ENCODE assay signal across 25 mouse cellular contexts in genomic region chr19:41348161-41348560, GRCm38 (mm10).
"Had no signal": no experiment of that assay in that cellular context is flagged by ENCODE, and none has a peak within 500 bp of the region (broad histone marks: within the 10 kb centered on the region; RNA-seq: fewer than 3 reads in every experiment).

No protein-coding gene starts in this region.

- H3K4me2 ChIP-seq: heart, embryonic 11.5 days; heart, embryonic 13.5 days; heart, embryonic 15.5 days; hindbrain, embryonic 12.5 days; hindbrain, embryonic 14.5 days; intestine, embryonic 15.5 days; limb, embryonic 13.5 days; limb, embryonic 15.5 days had no signal

- H3K36me3 ChIP-seq: heart, embryonic 13.5 days; heart, embryonic 15.5 days; hindbrain, embryonic 12.5 days; intestine, embryonic 15.5 days; limb, embryonic 13.5 days; limb, embryonic 15.5 days had no signal

- H3K9me3 ChIP-seq: heart, embryonic 13.5 days; heart, embryonic 15.5 days; hindbrain, embryonic 12.5 days; intestine, embryonic 15.5 days; limb, embryonic 13.5 days; limb, embryonic 15.5 days had no signal

- H3K27ac ChIP-seq: heart, adult 2 months; heart, embryonic 13.5 days; heart, embryonic 15.5 days; hindbrain, embryonic 12.5 days; hindbrain, embryonic 14.5 days; intestine, embryonic 15.5 days; layer of hippocampus, adult 2 months; limb, embryonic 13.5 days; limb, embryonic 15.5 days had no signal

- H3K4me1 ChIP-seq: heart, embryonic 15.5 days had no signal

- H3K9ac ChIP-seq: heart, embryonic 13.5 days; heart, embryonic 15.5 days; hindbrain, embryonic 12.5 days; hindbrain, embryonic 14.5 days; intestine, embryonic 15.5 days; limb, embryonic 13.5 days; limb, embryonic 15.5 days had no signal

- H3K27me3 ChIP-seq: heart, embryonic 13.5 days; heart, embryonic 15.5 days; hindbrain, embryonic 12.5 days; intestine, embryonic 15.5 days; limb, embryonic 13.5 days; limb, embryonic 15.5 days had no signal

- DNase-seq: gastrocnemius, postnatal 14 days; gastrocnemius, postnatal 36 days; heart, adult 11 months; heart, adult 2 months; heart, postnatal 14 days; heart, postnatal 36 days; kidney, adult 18-20 months; kidney, adult 8-10 months; kidney, postnatal 10 days; kidney, postnatal 25 days; kidney, postnatal 4 days; layer of hippocampus, adult 9-11 months; layer of hippocampus, postnatal 36 days; left cerebral cortex, postnatal 4 days had no signal

- ATAC-seq: hindbrain, embryonic 16.5 days; inflammation-experienced regulatory T-cells, adult 6 months; intestine, embryonic 15.5 days had no signal

- H3K4me3 ChIP-seq: heart, adult 2 months; heart, embryonic 13.5 days; heart, embryonic 15.5 days; hindbrain, embryonic 12.5 days; intestine, embryonic 15.5 days; layer of hippocampus, adult 2 months; limb, embryonic 13.5 days; limb, embryonic 15.5 days had no signal
